In genomic region chr7:145252715-145253476, GRCm38 (mm10) we compare ENCODE assay signal across 8 mouse cellular contexts. TPM values are rescaled to one million over a fixed set of nuclear protein-coding genes. Genes with fewer than 3 reads are reported as not detected.
A peak's percentile ranks its signal among the peaks of the same experiment; 100 is the strongest.
DNase-seq lines count a peak whose midpoint lies in the region; ATAC-seq and TF ChIP-seq lines count a peak whose summit lies in the region.

No protein-coding gene starts in this region.

- no peak overlapping the region for H3K9ac ChIP-seq in liver, embryonic 16.5 days (ENCODE audit: low read depth, low read length)

- no peak for TF ChIP-seq POLR2A in bone marrow, adult 2 months (IDR thresholded peaks at IDR 0.05; ENCODE audit: borderline replicate concordance, control insufficient read depth, low read depth, low read length)
- TF ChIP-seq POLR2A in embryonic fibroblast, embryonic 13.5 days (IDR thresholded peaks at IDR 0.05; ENCODE audit: low read depth, low read length): no peak

- H3K79me2 ChIP-seq in C2C12 (ENCODE audit: control insufficient read depth, insufficient read depth): no peaks in the 10 kb centered on the region

- no peaks in the 10 kb centered on the region; the same call in 1 of the 2 replicates for H3K4me1 ChIP-seq in bone marrow, adult 2 months (ENCODE audit: control insufficient read depth, insufficient read depth, low read length)
- H3K4me1 ChIP-seq in embryonic fibroblast, embryonic 13.5 days (ENCODE audit: control insufficient read depth, insufficient read depth, low read length): no peaks in the 10 kb centered on the region
- peaks cover 2% of the 10 kb centered on the region; the same call in 1 of the 2 replicates for H3K4me1 ChIP-seq in liver, embryonic 16.5 days (ENCODE audit: control insufficient read depth, low read depth, low read length)

- no peaks in the 10 kb centered on the region for H3K36me3 ChIP-seq in C2C12 (ENCODE audit: control insufficient read depth, insufficient read depth)
- no peaks in the 10 kb centered on the region for H3K36me3 ChIP-seq in liver, embryonic 16.5 days (ENCODE audit: control insufficient read depth, insufficient read depth)

- no peaks in the 10 kb centered on the region for H3K27me3 ChIP-seq in C2C12 (ENCODE audit: control insufficient read depth, insufficient read depth, insufficient read length)
- H3K27me3 ChIP-seq in liver, embryonic 16.5 days (ENCODE audit: control insufficient read depth, insufficient read depth, low read depth, low read length): no peaks in the 10 kb centered on the region

- DNase-seq in heart, postnatal 14 days: peak; percentile 87 to 93
- DNase-seq in large intestine, adult 2 months (ENCODE audit: low read depth, low spot score): peak; percentile 38
- peak; percentile 95 for DNase-seq in testis, postnatal 10 days (ENCODE audit: low spot score)

- no peak overlapping the region for H3K27ac ChIP-seq in bone marrow, adult 2 months (ENCODE audit: control insufficient read depth, insufficient read depth, low read depth, low read length, poor library complexity)
- H3K27ac ChIP-seq in embryonic fibroblast, embryonic 13.5 days (ENCODE audit: insufficient read depth, low read length): no peak overlapping the region
- H3K27ac ChIP-seq in liver, embryonic 16.5 days (ENCODE audit: low read length): no peak overlapping the region

- no peak overlapping the region for H3K4me2 ChIP-seq in liver, embryonic 16.5 days (ENCODE audit: low read depth, low read length)

- H3ac ChIP-seq in C2C12 (ENCODE audit: control insufficient read depth, insufficient read length, low read depth): no peak overlapping the region

- no peak overlapping the region for H3K4me3 ChIP-seq in C2C12 (ENCODE audit: insufficient read depth, poor library complexity, severe bottlenecking)
- H3K4me3 ChIP-seq in bone marrow, adult 2 months (replicated peaks; ENCODE audit: control insufficient read depth, low read depth, low read length): no peak overlapping the region
- no peak overlapping the region for H3K4me3 ChIP-seq in embryonic fibroblast, embryonic 13.5 days (ENCODE audit: insufficient read depth, low read length)
- no peak overlapping the region for H3K4me3 ChIP-seq in liver, embryonic 16.5 days (ENCODE audit: low read depth, low read length)

- 28% methylated on average over 8 of the region's 8 CpGs for WGBS in bone marrow, adult 2 months
- WGBS in large intestine, adult 2 months: 26% methylated on average over 8 of the region's 8 CpGs
- WGBS in liver, embryonic 16.5 days (ENCODE audit: insufficient replicate concordance): 11% methylated on average over 8 of the region's 8 CpGs

- peak; percentile 58 for ATAC-seq in liver, embryonic 16.5 days (ENCODE audit: low read depth)
- peak; percentile 62 for ATAC-seq in neutrophil, adult 5-6 weeks (ENCODE audit: extremely low read depth, insufficient number of reproducible peaks, low FRiP score, poor library complexity, severe bottlenecking)

- TF ChIP-seq CTCF in C2C12 (IDR thresholded peaks at IDR 0.05; ENCODE audit: control insufficient read depth, insufficient read depth, insufficient read length): peak; percentile 60
- peak; percentile 85 for TF ChIP-seq CTCF in bone marrow, adult 2 months (IDR thresholded peaks at IDR 0.05; ENCODE audit: control insufficient read depth, insufficient read depth, low read length)
- peak; percentile 86 for TF ChIP-seq CTCF in embryonic fibroblast, embryonic 13.5 days (IDR thresholded peaks at IDR 0.05; ENCODE audit: borderline replicate concordance, insufficient read depth, low read length)

- intact Hi-C loops in heart, postnatal 14 days (cut with DNase I): no loop called here

- no peaks in the 10 kb centered on the region for H3K79me3 ChIP-seq in C2C12 (ENCODE audit: low read depth)

- H3K9me3 ChIP-seq in liver, embryonic 16.5 days (replicated peaks; ENCODE audit: control insufficient read depth, low read length): no peaks in the 10 kb centered on the region

TF ChIP-seq in C2C12, 6 proteins besides CTCF, POLR2A, EP300 and RAD21:
- TF ChIP-seq MAX (IDR thresholded peaks at IDR 0.05): no peak
- TF ChIP-seq MYOG (IDR thresholded peaks at IDR 0.05; ENCODE audit: control insufficient read depth, extremely low read depth, insufficient read length): no peak
- TF ChIP-seq USF1 (IDR thresholded peaks at IDR 0.05; ENCODE audit: low read depth): no peak
- TF ChIP-seq FOSL1 (IDR thresholded peaks at IDR 0.05; ENCODE audit: insufficient read depth, low read length, poor library complexity, severe bottlenecking): no peak
- no peak for TF ChIP-seq CEBPB (IDR thresholded peaks at IDR 0.05; ENCODE audit: low read depth)
- TF ChIP-seq MYOD1 (IDR thresholded peaks at IDR 0.05; ENCODE audit: control insufficient read depth, insufficient read length, low read depth): no peak
TF ChIP-seq in C2C12: peak in this region for 0.

RNA-seq across cellular contexts. Expression of gene Tpcn2, which starts 30.9 kb away (rescaled TPM):
- 5.2 TPM for polyA plus RNA-seq in C2C12 (2012; fragmentation: generic; extraction: Trizol)
- 6.9 and 34.7 TPM in 2 replicates for polyA plus RNA-seq in bone marrow, adult 2 months (2011; ENCODE audit: insufficient read depth, insufficient read length, low replicate concordance, missing spikeins)
- 22.1 and 23.8 TPM in 2 replicates for polyA plus RNA-seq in embryonic fibroblast, embryonic 13.5 days (2011; ENCODE audit: insufficient read length, low read depth, missing spikeins)
- total RNA-seq in heart, postnatal 14 days (2021): 1 to 10 TPM; 6.0 to 6.2 TPM
- polyA plus RNA-seq in large intestine, adult 2 months (2012; rRNA removed): 12.6 and 17.1 TPM in 2 replicates
- polyA plus RNA-seq in liver, embryonic 16.5 days (2015; fragmentation: Nextera tagmentation; extraction: Ambion mirVana): 2.3 and 2.4 TPM in 2 replicates
- 28.0 and 30.1 TPM in 2 replicates for total RNA-seq in neutrophil, adult 5-6 weeks (2017)

RNA-seq across cellular contexts. Expression of gene 1810010D01Rik, which starts 45.0 kb away (rescaled TPM):
- polyA plus RNA-seq in C2C12 (2012; fragmentation: generic; extraction: Trizol): not detected
- polyA plus RNA-seq in bone marrow, adult 2 months (2011; ENCODE audit: insufficient read depth, insufficient read length, low replicate concordance, missing spikeins): 1.9 and 2.3 TPM in 2 replicates
- not detected in 2 replicates for polyA plus RNA-seq in embryonic fibroblast, embryonic 13.5 days (2011; ENCODE audit: insufficient read length, low read depth, missing spikeins)
- total RNA-seq in heart, postnatal 14 days (2021): under 1 TPM in 1 of 2 experiments, not detected in 1; 0.43 TPM
- 4.8 and 4.9 TPM in 2 replicates for polyA plus RNA-seq in large intestine, adult 2 months (2012; rRNA removed)
- 0.19 TPM in 1 of 2 replicates, not detected in the other for polyA plus RNA-seq in liver, embryonic 16.5 days (2015; fragmentation: Nextera tagmentation; extraction: Ambion mirVana)
- 0.74 and 0.93 TPM in 2 replicates for total RNA-seq in neutrophil, adult 5-6 weeks (2017)

RNA-seq across cellular contexts. Expression of gene Mrgprf, which starts 47.7 kb away (rescaled TPM):
- polyA plus RNA-seq in C2C12 (2012; fragmentation: generic; extraction: Trizol): 0.88 TPM
- polyA plus RNA-seq in bone marrow, adult 2 months (2011; ENCODE audit: insufficient read depth, insufficient read length, low replicate concordance, missing spikeins): not detected in 2 replicates
- polyA plus RNA-seq in embryonic fibroblast, embryonic 13.5 days (2011; ENCODE audit: insufficient read length, low read depth, missing spikeins): 33.0 and 38.2 TPM in 2 replicates
- 1 to 10 TPM; 4.8 to 7.1 TPM for total RNA-seq in heart, postnatal 14 days (2021)
- polyA plus RNA-seq in large intestine, adult 2 months (2012; rRNA removed): 19.5 and 22.3 TPM in 2 replicates
- polyA plus RNA-seq in liver, embryonic 16.5 days (2015; fragmentation: Nextera tagmentation; extraction: Ambion mirVana): 0.28 TPM in 1 of 2 replicates, not detected in the other
- total RNA-seq in neutrophil, adult 5-6 weeks (2017): not detected in 2 replicates

Comparison
In these comparisons a context has a peak if more than half of its experiments do, and no peak if none do; other contexts are left out.
1. DNase-seq: peak in every context shown above with its lines; median percentile 95 in testis, postnatal 10 days; 90 in heart, postnatal 14 days; 38 in large intestine, adult 2 months.
2. RNA of gene Mrgprf, which starts 47.7 kb away (polyA plus RNA-seq): 33.0 to 38.2 TPM in embryonic fibroblast, embryonic 13.5 days and 19.5 to 22.3 TPM in large intestine, adult 2 months; 0.88 TPM in C2C12 (single experiment), 0.28 TPM in liver, embryonic 16.5 days and not detected in bone marrow, adult 2 months; every median in the first group is over 10 times any median in the second.
3. Peak in every context shown above with its lines, with median percentiles within 50 percentile points of each other: CTCF ChIP-seq.